Mouse (Mus musculus) MEL (cell line): Measurements from ENCODE around the gene Cnn3. TPM values are rescaled to one million over a fixed set of nuclear protein-coding genes. Genes with fewer than 3 reads are reported as not detected.

Experiments used
- DNase-seq: peaks from one replicate; pipeline ENCODE4 v3.0.0; 2011; ENCODE audit warnings: low read depth, low spot score
- H3K27ac ChIP-seq: 2 replicates; pipeline ENCODE4 v1.5.1; 2012; ENCODE audit warnings: low read depth, mild to moderate bottlenecking, control low read depth, low read length, moderate library complexity; ENCODE audit not compliant: control insufficient read depth
- H3K27me3 ChIP-seq, 2 experiments: fragments of 150-350 bp in 1 of 2; sonication (generic) in 1 of 2; 2 replicates each; pipeline ENCODE4 v1.6.1; 2012; ENCODE audit warnings: low read length in 2 of 2, mild to moderate bottlenecking in 2 of 2, improper control_type of control experiment in 1 of 2, moderate library complexity in 1 of 2; ENCODE audit not compliant: insufficient read depth in 2 of 2, control insufficient read depth in 1 of 2
- H3K36me3 ChIP-seq, 2 experiments: 2 replicates each; pipeline ENCODE4 v1.6.1; 2012 to 2014; ENCODE audit warnings: low read length in 2 of 2, improper control_type of control experiment in 1 of 2, inconsistent platforms in 1 of 2, mild to moderate bottlenecking in 1 of 2; ENCODE audit not compliant: insufficient read depth in 2 of 2, control insufficient read depth in 1 of 2
- H3K4me1 ChIP-seq, 2 experiments: fragments of 150-350 bp in 1 of 2; sonication (generic) in 1 of 2; 2 replicates each; pipeline ENCODE4 v1.6.1; 2012; ENCODE audit warnings: low read length in 2 of 2, improper control_type of control experiment in 1 of 2, mild to moderate bottlenecking in 1 of 2; ENCODE audit not compliant: insufficient read depth in 2 of 2, control insufficient read depth in 1 of 2
- H3K4me3 ChIP-seq, 2 experiments: fragments of 150-350 bp in 1 of 2; sonication (generic) in 1 of 2; 2 replicates each; pipeline ENCODE4 v1.5.1; 2012; ENCODE audit warnings: low read depth in 2 of 2, low read length in 2 of 2, mild to moderate bottlenecking in 2 of 2, moderate library complexity in 2 of 2, control low read depth in 1 of 2, improper control_type of control experiment in 1 of 2; ENCODE audit not compliant: control insufficient read depth in 1 of 2, insufficient read depth in 1 of 2
- H3K79me2 ChIP-seq: 2 replicates; pipeline ENCODE4 v1.6.1; 2012; ENCODE audit warnings: mild to moderate bottlenecking, low read length, moderate library complexity; ENCODE audit not compliant: control insufficient read depth, poor library complexity, insufficient read depth
- H3K9ac ChIP-seq: 2 replicates; pipeline ENCODE4 v1.6.1; 2012; ENCODE audit warnings: low read depth, mild to moderate bottlenecking, control low read depth, low read length, moderate library complexity; ENCODE audit not compliant: control insufficient read depth, poor library complexity, severe bottlenecking
- H3K9me3 ChIP-seq: fragments of 150-350 bp; sonication (generic); replicated peaks from 2 replicates; pipeline ENCODE4 v1.6.1; 2012; ENCODE audit warnings: mild to moderate bottlenecking, low read length, improper control_type of control experiment, moderate library complexity; ENCODE audit not compliant: insufficient read depth
- BHLHE40 ChIP-seq: IDR thresholded peaks from 2 replicates; pipeline ENCODE4 v1.6.1; 2012; ENCODE audit warnings: low read depth, mild to moderate bottlenecking, inconsistent platforms, low read length, improper control_type of control experiment, borderline replicate concordance
- CHD1 ChIP-seq: IDR thresholded peaks from 2 replicates; pipeline ENCODE4 v1.6.1; 2012; ENCODE audit warnings: low read depth, mild to moderate bottlenecking, inconsistent platforms, low read length, improper control_type of control experiment
- CTCF ChIP-seq, 3 experiments: IDR thresholded peaks in 2 of 3; conservative IDR thresholded peaks in 1 of 3; 2 replicates each; pipeline ENCODE4 v1.5.1; 2011 to 2012; ENCODE audit warnings: low read length in 3 of 3, low read depth in 2 of 3, mild to moderate bottlenecking in 2 of 3, improper control_type of control experiment in 1 of 3, inconsistent platforms in 1 of 3, mixed read lengths in 1 of 3, moderate library complexity in 1 of 3; ENCODE audit not compliant: control insufficient read depth in 1 of 3, insufficient read depth in 1 of 3, poor library complexity in 1 of 3, severe bottlenecking in 1 of 3
- E2F4 ChIP-seq: IDR thresholded peaks from 2 replicates; pipeline ENCODE4 v1.6.1; 2011; ENCODE audit warnings: low read depth, low read length, improper control_type of control experiment, borderline replicate concordance
- EP300 ChIP-seq, 2 experiments: IDR thresholded peaks; 2 replicates each; pipeline ENCODE4 v1.6.1; 2011; ENCODE audit warnings: improper control_type of control experiment in 2 of 2, low read length in 2 of 2, low read depth in 1 of 2, mild to moderate bottlenecking in 1 of 2
- ETS1 ChIP-seq: IDR thresholded peaks from 2 replicates; pipeline ENCODE4 v1.6.1; 2012; ENCODE audit warnings: low read depth, mild to moderate bottlenecking, inconsistent platforms, low read length, improper control_type of control experiment, moderate library complexity
- GABPA ChIP-seq: IDR thresholded peaks from 2 replicates; pipeline ENCODE4 v1.6.1; 2012; ENCODE audit warnings: low read depth, mild to moderate bottlenecking, inconsistent platforms, low read length, improper control_type of control experiment, moderate library complexity
- GATA1 ChIP-seq: IDR thresholded peaks from 2 replicates; pipeline ENCODE4 v1.6.1; 2011; ENCODE audit warnings: low read depth, low read length, improper control_type of control experiment
- MAZ ChIP-seq: IDR thresholded peaks from 2 replicates; pipeline ENCODE4 v1.6.1; 2012; ENCODE audit warnings: low read depth, mild to moderate bottlenecking, inconsistent platforms, low read length, improper control_type of control experiment
- MEF2A ChIP-seq: IDR thresholded peaks from 2 replicates; pipeline ENCODE4 v1.6.1; 2014; ENCODE audit warnings: low read depth, mild to moderate bottlenecking, inconsistent platforms, low read length, improper control_type of control experiment; ENCODE audit not compliant: poor library complexity, insufficient replicate concordance, severe bottlenecking; ENCODE audit errors: extremely low read depth
- MYC ChIP-seq: IDR thresholded peaks from 2 replicates; pipeline ENCODE4 v1.6.1; 2011; ENCODE audit warnings: low read depth, mild to moderate bottlenecking, low read length, improper control_type of control experiment, moderate library complexity
- NELFE ChIP-seq: IDR thresholded peaks from 2 replicates; pipeline ENCODE4 v1.6.1; 2011; ENCODE audit warnings: low read depth, low read length, improper control_type of control experiment
- POLR2A ChIP-seq, 2 experiments: IDR thresholded peaks; 2 replicates each; pipeline ENCODE4 v1.6.1; 2011 to 2012; ENCODE audit warnings: low read length in 2 of 2, mild to moderate bottlenecking in 2 of 2, control low read depth in 1 of 2, improper control_type of control experiment in 1 of 2, low read depth in 1 of 2, moderate library complexity in 1 of 2; ENCODE audit not compliant: control insufficient read depth in 1 of 2, insufficient read depth in 1 of 2, poor library complexity in 1 of 2
- POLR2AphosphoS2 ChIP-seq: IDR thresholded peaks from 2 replicates; pipeline ENCODE4 v1.6.1; 2011; ENCODE audit warnings: low read length, improper control_type of control experiment
- SMC3 ChIP-seq: IDR thresholded peaks from 2 replicates; pipeline ENCODE4 v1.6.1; 2011; ENCODE audit warnings: low read depth, low read length, improper control_type of control experiment
- TCF12 ChIP-seq: IDR thresholded peaks from 2 replicates; pipeline ENCODE4 v1.6.1; 2014; ENCODE audit warnings: low read depth, mild to moderate bottlenecking, inconsistent platforms, low read length, improper control_type of control experiment, moderate library complexity
- ZKSCAN1 ChIP-seq: IDR thresholded peaks from 2 replicates; pipeline ENCODE4 v1.6.1; 2012; ENCODE audit warnings: low read depth, mild to moderate bottlenecking, inconsistent platforms, low read length, improper control_type of control experiment, moderate library complexity
- polyA plus RNA-seq, 2 experiments: library from polyadenylated mRNA; stranded (reverse) in 1 of 2; unstranded in 1 of 2; fragments of >175 nt in 1 of 2; fragments of >200 nt in 1 of 2; gene quantifications; 2 replicates each; pipeline versions ENCODE4 v1.2.1 to v1.2.4; 2012; ENCODE audit warnings: low replicate concordance in 2 of 2, low read depth in 1 of 2; ENCODE audit not compliant: insufficient read length in 2 of 2, insufficient read depth in 1 of 2, missing spikeins in 1 of 2
- total RNA-seq: library from RNA; depleted of rRNA; stranded (reverse); fragments of 300-350 nt; gene quantifications from 2 replicates; pipeline ENCODE4 v1.2.3, GENCODE M21; 2012

The Cnn3 gene
- total and polyA plus RNA-seq, 3 experiments = not detected

GRCm38 (mm10) chr3:121387471-121388009 lies 38.8 kb upstream of the Cnn3 start:
- DNase-seq = no peak
- Histone ChIP-seq H3K27ac (no peak overlapping the region), H3K27me3 (no peaks in the 10 kb centered on the region; a peak in 1 of 4 replicates)

GRCm38 (mm10) chr3:121389366-121389765 lies 36.9 kb upstream of the Cnn3 start:
- Histone ChIP-seq H3K27ac (no peak overlapping the region), H3K9me3 (no peaks in the 10 kb centered on the region), H3K27me3 (no peaks in the 10 kb centered on the region), H3K4me1 (no peaks in the 10 kb centered on the region), H3K4me3 (no peak overlapping the region), H3K9ac (no peak overlapping the region), H3K36me3 (no peaks in the 10 kb centered on the region), H3K79me2 (no peaks in the 10 kb centered on the region)
- TF ChIP-seq TCF12 = 0 out of 2 replicates have a peak, but pooled peaks have one; percentile 15
- peak; percentile 13 to 24; a peak in 1 of 4 replicates for TF ChIP-seq EP300 (IDR thresholded peaks at IDR 0.05; ENCODE audit: low read depth in 1 of 2, low read length in 2 of 2)
- no peak for TF ChIP-seq BHLHE40
- DNase-seq = no peak

More at GRCm38 (mm10) chr3:121387471-121388009, 38.8 kb upstream of the Cnn3 start:
- TF ChIP-seq ZKSCAN1 (no peak), E2F4 (no peak), CHD1 (no peak), POLR2A (IDR thresholded peaks at IDR 0.05; ENCODE audit: control insufficient read depth in 1 of 2, insufficient read depth in 1 of 2, low read depth in 1 of 2, low read length in 2 of 2, poor library complexity in 1 of 2) (no peak), NELFE (no peak), ETS1 (no peak), SMC3 (no peak), MEF2A (no peak), GATA1 (no peak), TCF12 (no peak), GABPA (no peak), CTCF (IDR thresholded peaks at IDR 0.05 in 2 of 3, conservative IDR thresholded peaks at IDR 0.05 in 1 of 3; ENCODE audit: control insufficient read depth in 1 of 3, insufficient read depth in 1 of 3, low read depth in 2 of 3, low read length in 3 of 3, poor library complexity in 1 of 3, severe bottlenecking in 1 of 3) (no peak), MAZ (no peak), MYC (no peak), BHLHE40 (no peak), POLR2AphosphoS2 (no peak)
- TF ChIP-seq, all 39 proteins: peak for 0
- Histone ChIP-seq H3K4me1 (no peaks in the 10 kb centered on the region), H3K9me3 (no peaks in the 10 kb centered on the region), H3K4me3 (no peak overlapping the region), H3K79me2 (no peaks in the 10 kb centered on the region), H3K36me3 (no peaks in the 10 kb centered on the region), H3K9ac (no peak overlapping the region)
